Mouse (Mus musculus) heart, embryonic 10.5 days (tissue): Measurements from ENCODE around the gene Defb21. TPM values are rescaled to one million over a fixed set of nuclear protein-coding genes. Genes with fewer than 3 reads are reported as not detected.

Source experiments
- DNase-seq: peaks from one replicate; pipeline ENCODE4 v3.0.0-alpha.2; 2017; ENCODE audit warnings: low spot score
- H3K27ac ChIP-seq: fragments of 300-500 bp; sonication (generic); 2 replicates; pipeline ENCODE4 v1.5.1; 2016; ENCODE audit warnings: mild to moderate bottlenecking
- H3K27me3 ChIP-seq: fragments of 300-500 bp; sonication (generic); 2 replicates; pipeline ENCODE4 v1.6.1; 2016; ENCODE audit warnings: mild to moderate bottlenecking; ENCODE audit not compliant: poor library complexity, insufficient read depth, severe bottlenecking
- H3K36me3 ChIP-seq: fragments of 300-500 bp; sonication (generic); 2 replicates; pipeline ENCODE4 v1.6.1; 2016; ENCODE audit warnings: mild to moderate bottlenecking, moderate library complexity
- H3K4me1 ChIP-seq: fragments of 300-500 bp; sonication (generic); 2 replicates; pipeline ENCODE4 v1.6.1; 2016; ENCODE audit warnings: mild to moderate bottlenecking
- H3K4me3 ChIP-seq: fragments of 300-500 bp; sonication (generic); 2 replicates; pipeline ENCODE4 v1.5.1; 2016; ENCODE audit warnings: mild to moderate bottlenecking, moderate library complexity
- H3K9me3 ChIP-seq: fragments of 300-500 bp; sonication (generic); 2 replicates; pipeline ENCODE4 v1.6.1; 2016; ENCODE audit warnings: mild to moderate bottlenecking, moderate library complexity
- WGBS: fragments of 180-500 bp; shearing (Covaris S2); methylation state at CpG from one replicate; pipeline ENCODE4 v1.1.7; 2016; 5-methylcytosine and 5-hydroxymethylcytosine counted together
- polyA plus RNA-seq: library from polyadenylated mRNA; unstranded; fragments of >200 nt; fragmentation: Nextera tagmentation; extraction: Ambion mirVana; gene quantifications from 2 replicates; pipeline ENCODE4 v1.2.1, GENCODE M21; 2016

The Defb21 gene
- polyA plus RNA-seq, 1 experiment from 2014 or later, result not detected

GRCm38 (mm10) chr2:152616470-152616869 lies 43.9 kb downstream of the Defb21 start:
- no peak overlapping the region for H3K4me3 ChIP-seq
- no peak for DNase-seq
- 51% methylated on average over 6 of the region's 6 CpGs for WGBS
- no peaks in the 10 kb centered on the region for H3K36me3 ChIP-seq
- peaks cover 7% of the 10 kb centered on the region; the same call in 1 of the 2 replicates for H3K4me1 ChIP-seq
- H3K27ac ChIP-seq, result no peak overlapping the region
- 0 out of 2 replicates have a peak, but pooled peaks cover 6% of the 10 kb centered on the region for H3K27me3 ChIP-seq
- no peaks in the 10 kb centered on the region for H3K9me3 ChIP-seq

GRCm38 (mm10) chr2:152617374-152617773 lies 44.8 kb downstream of the Defb21 start:
- Histone ChIP-seq H3K4me3 (no peak overlapping the region), H3K4me1 (peaks cover 2% of the 10 kb centered on the region; the same call in 1 of the 2 replicates), H3K36me3 (no peaks in the 10 kb centered on the region), H3K27me3 (peaks cover 13% of the 10 kb centered on the region; the same call in 1 of the 2 replicates), H3K9me3 (no peaks in the 10 kb centered on the region), H3K27ac (no peak overlapping the region)
- no peak for DNase-seq
- 60% methylated on average over 5 of the region's 5 CpGs for WGBS

- Histone ChIP-seq H3K36me3 (no peaks in the 10 kb centered on the region), H3K27me3 (peaks cover 24% of the 10 kb centered on the region), H3K27ac (no peak overlapping the region), H3K4me1 (no peaks in the 10 kb centered on the region), H3K4me3 (no peak overlapping the region), H3K9me3 (no peaks in the 10 kb centered on the region)
- 66% methylated on average over 9 of the region's 9 CpGs for WGBS
- DNase-seq, result no peak
These were observed 48.0 kb downstream of the Defb21 start for GRCm38 (mm10) chr2:152620367-152621134.

GRCm38 (mm10) chr2:152622151-152622550 lies 49.6 kb downstream of the Defb21 start:
- DNase-seq, result no peak
- Histone ChIP-seq H3K9me3 (no peaks in the 10 kb centered on the region), H3K36me3 (no peaks in the 10 kb centered on the region), H3K27ac (no peak overlapping the region), H3K27me3 (peaks cover 40% of the 10 kb centered on the region), H3K4me3 (no peak overlapping the region), H3K4me1 (peaks cover 11% of the 10 kb centered on the region)
- 84% methylated on average over 13 of the region's 13 CpGs for WGBS

- no peak within 1 kb of the TSS for H3K4me3 ChIP-seq
- no peak for DNase-seq
- peaks cover 19% of the 10 kb centered on the region for H3K4me1 ChIP-seq
- H3K36me3 ChIP-seq, result no peaks in the 10 kb centered on the region
- no peaks in the 10 kb centered on the region for H3K9me3 ChIP-seq
- no peak within 1 kb of the TSS for H3K27ac ChIP-seq
- 85% methylated on average over 7 of the region's 7 CpGs for WGBS
- peaks cover 48% of the 10 kb centered on the region for H3K27me3 ChIP-seq
These were observed 50.4 kb downstream of the Defb21 start, which contains the start of gene Defb25 for GRCm38 (mm10) chr2:152622953-152623352. TSS of gene Defb25 (minus strand) at chr2:152623053.

Other genes starting within 250 kb of the Defb21 start
- 88.0 and 89.3 TPM in 2 replicates for gene Rbck1, start 240.1 kb upstream of the Defb21 start, polyA plus RNA-seq
- gene Trib3, start 228.7 kb upstream of the Defb21 start, polyA plus RNA-seq, result 5.1 and 5.3 TPM in 2 replicates
- gene Nrsn2, start 196.1 kb upstream of the Defb21 start, polyA plus RNA-seq, result 3.1 and 3.3 TPM in 2 replicates
- gene Sox12, start 174.7 kb upstream of the Defb21 start, polyA plus RNA-seq, result 6.7 and 10.5 TPM in 2 replicates
- 50.6 and 71.3 TPM in 2 replicates for gene Zcchc3, start 157.7 kb upstream of the Defb21 start, polyA plus RNA-seq
- gene 6820408C15Rik, start 157.2 kb upstream of the Defb21 start, polyA plus RNA-seq, result 1.2 and 1.4 TPM in 2 replicates
- not detected in 2 replicates for gene Defb23, start 108.1 kb upstream of the Defb21 start, polyA plus RNA-seq
- not detected in 2 replicates for gene Defb20, start 95.7 kb upstream of the Defb21 start, polyA plus RNA-seq
- gene Defb22, start 82.6 kb upstream of the Defb21 start, polyA plus RNA-seq, result not detected in 2 replicates
- gene Defb26, start 61.1 kb upstream of the Defb21 start, polyA plus RNA-seq, result not detected in 2 replicates
- gene Defb28, start 54.5 kb upstream of the Defb21 start, polyA plus RNA-seq, result not detected in 2 replicates
- not detected in 2 replicates for gene Defb29, start 32.6 kb upstream of the Defb21 start, polyA plus RNA-seq
- gene Gm17416, start 3.4 kb upstream of the Defb21 start, polyA plus RNA-seq, result not detected in 2 replicates
- 0.40 and 0.58 TPM in 2 replicates for gene Defb19, start 7.6 kb downstream of the Defb21 start, polyA plus RNA-seq
- not detected in 2 replicates for gene Defb45, start 26.7 kb downstream of the Defb21 start, polyA plus RNA-seq
- not detected in 2 replicates for gene Defb36, start 31.6 kb downstream of the Defb21 start, polyA plus RNA-seq
- gene Defb25, start 50.3 kb downstream of the Defb21 start, polyA plus RNA-seq, result 0.67 TPM in 1 of 2 replicates, not detected in the other
- 4.9 and 5.1 TPM in 2 replicates for gene Rem1, start 54.2 kb downstream of the Defb21 start, polyA plus RNA-seq
- gene H13, start 96.7 kb downstream of the Defb21 start, polyA plus RNA-seq, result 84.1 and 103 TPM in 2 replicates
- gene Mcts2, start 114.3 kb downstream of the Defb21 start, polyA plus RNA-seq, result 28.0 and 33.2 TPM in 2 replicates
- 92.5 and 124 TPM in 2 replicates for gene Id1, start 163.5 kb downstream of the Defb21 start, polyA plus RNA-seq
- gene Cox4i2, start 181.4 kb downstream of the Defb21 start, polyA plus RNA-seq, result 18.8 and 21.1 TPM in 2 replicates